Mouse (Mus musculus) MEL (cell line): Measurements from ENCODE around the gene Cdkl2. TPM values are rescaled to one million over a fixed set of nuclear protein-coding genes. Genes with fewer than 3 reads are reported as not detected.

ENCODE experiments used
- DNase-seq: peaks from one replicate; pipeline ENCODE4 v3.0.0; 2011; ENCODE audit warnings: low read depth, low spot score
- H3K27ac ChIP-seq: 2 replicates; pipeline ENCODE4 v1.5.1; 2012; ENCODE audit warnings: low read depth, mild to moderate bottlenecking, control low read depth, low read length, moderate library complexity; ENCODE audit not compliant: control insufficient read depth
- H3K27me3 ChIP-seq, 2 experiments: fragments of 150-350 bp in 1 of 2; sonication (generic) in 1 of 2; 2 replicates each; pipeline ENCODE4 v1.6.1; 2012; ENCODE audit warnings: low read length in 2 of 2, mild to moderate bottlenecking in 2 of 2, improper control_type of control experiment in 1 of 2, moderate library complexity in 1 of 2; ENCODE audit not compliant: insufficient read depth in 2 of 2, control insufficient read depth in 1 of 2
- H3K36me3 ChIP-seq, 2 experiments: 2 replicates each; pipeline ENCODE4 v1.6.1; 2012 to 2014; ENCODE audit warnings: low read length in 2 of 2, improper control_type of control experiment in 1 of 2, inconsistent platforms in 1 of 2, mild to moderate bottlenecking in 1 of 2; ENCODE audit not compliant: insufficient read depth in 2 of 2, control insufficient read depth in 1 of 2
- H3K4me1 ChIP-seq, 2 experiments: fragments of 150-350 bp in 1 of 2; sonication (generic) in 1 of 2; 2 replicates each; pipeline ENCODE4 v1.6.1; 2012; ENCODE audit warnings: low read length in 2 of 2, improper control_type of control experiment in 1 of 2, mild to moderate bottlenecking in 1 of 2; ENCODE audit not compliant: insufficient read depth in 2 of 2, control insufficient read depth in 1 of 2
- H3K4me3 ChIP-seq, 2 experiments: fragments of 150-350 bp in 1 of 2; sonication (generic) in 1 of 2; 2 replicates each; pipeline ENCODE4 v1.5.1; 2012; ENCODE audit warnings: low read depth in 2 of 2, low read length in 2 of 2, mild to moderate bottlenecking in 2 of 2, moderate library complexity in 2 of 2, control low read depth in 1 of 2, improper control_type of control experiment in 1 of 2; ENCODE audit not compliant: control insufficient read depth in 1 of 2, insufficient read depth in 1 of 2
- H3K79me2 ChIP-seq: 2 replicates; pipeline ENCODE4 v1.6.1; 2012; ENCODE audit warnings: mild to moderate bottlenecking, low read length, moderate library complexity; ENCODE audit not compliant: control insufficient read depth, poor library complexity, insufficient read depth
- H3K9ac ChIP-seq: 2 replicates; pipeline ENCODE4 v1.6.1; 2012; ENCODE audit warnings: low read depth, mild to moderate bottlenecking, control low read depth, low read length, moderate library complexity; ENCODE audit not compliant: control insufficient read depth, poor library complexity, severe bottlenecking
- H3K9me3 ChIP-seq: fragments of 150-350 bp; sonication (generic); replicated peaks from 2 replicates; pipeline ENCODE4 v1.6.1; 2012; ENCODE audit warnings: mild to moderate bottlenecking, low read length, improper control_type of control experiment, moderate library complexity; ENCODE audit not compliant: insufficient read depth
- BHLHE40 ChIP-seq: IDR thresholded peaks from 2 replicates; pipeline ENCODE4 v1.6.1; 2012; ENCODE audit warnings: low read depth, mild to moderate bottlenecking, inconsistent platforms, low read length, improper control_type of control experiment, borderline replicate concordance
- CHD1 ChIP-seq: IDR thresholded peaks from 2 replicates; pipeline ENCODE4 v1.6.1; 2012; ENCODE audit warnings: low read depth, mild to moderate bottlenecking, inconsistent platforms, low read length, improper control_type of control experiment
- CHD2 ChIP-seq: IDR thresholded peaks from 2 replicates; pipeline ENCODE4 v1.6.1; 2011; ENCODE audit warnings: low read length, improper control_type of control experiment
- ELF1 ChIP-seq: IDR thresholded peaks from 2 replicates; pipeline ENCODE4 v1.6.1; 2014; ENCODE audit warnings: low read depth, mild to moderate bottlenecking, inconsistent platforms, low read length, improper control_type of control experiment, moderate library complexity
- EP300 ChIP-seq, 2 experiments: IDR thresholded peaks; 2 replicates each; pipeline ENCODE4 v1.6.1; 2011; ENCODE audit warnings: improper control_type of control experiment in 2 of 2, low read length in 2 of 2, low read depth in 1 of 2, mild to moderate bottlenecking in 1 of 2
- GABPA ChIP-seq: IDR thresholded peaks from 2 replicates; pipeline ENCODE4 v1.6.1; 2012; ENCODE audit warnings: low read depth, mild to moderate bottlenecking, inconsistent platforms, low read length, improper control_type of control experiment, moderate library complexity
- GATA1 ChIP-seq: IDR thresholded peaks from 2 replicates; pipeline ENCODE4 v1.6.1; 2011; ENCODE audit warnings: low read depth, low read length, improper control_type of control experiment
- JUND ChIP-seq: IDR thresholded peaks from 2 replicates; pipeline ENCODE4 v1.6.1; 2011; ENCODE audit warnings: low read depth, mild to moderate bottlenecking, improper control_type of control experiment, low read length
- MAX ChIP-seq: IDR thresholded peaks from 2 replicates; pipeline ENCODE4 v1.6.1; 2011; ENCODE audit warnings: low read length, improper control_type of control experiment
- MXI1 ChIP-seq: IDR thresholded peaks from 2 replicates; pipeline ENCODE4 v1.6.1; 2011; ENCODE audit warnings: mild to moderate bottlenecking, low read depth, low read length, improper control_type of control experiment
- NRF1 ChIP-seq: IDR thresholded peaks from 2 replicates; pipeline ENCODE4 v1.6.1; 2014; ENCODE audit warnings: low read depth, mild to moderate bottlenecking, inconsistent platforms, low read length, improper control_type of control experiment, moderate library complexity; ENCODE audit not compliant: poor library complexity, insufficient read depth, severe bottlenecking
- POLR2A ChIP-seq, 2 experiments: IDR thresholded peaks; 2 replicates each; pipeline ENCODE4 v1.6.1; 2011 to 2012; ENCODE audit warnings: low read length in 2 of 2, mild to moderate bottlenecking in 2 of 2, control low read depth in 1 of 2, improper control_type of control experiment in 1 of 2, low read depth in 1 of 2, moderate library complexity in 1 of 2; ENCODE audit not compliant: control insufficient read depth in 1 of 2, insufficient read depth in 1 of 2, poor library complexity in 1 of 2
- POLR2AphosphoS2 ChIP-seq: IDR thresholded peaks from 2 replicates; pipeline ENCODE4 v1.6.1; 2011; ENCODE audit warnings: low read length, improper control_type of control experiment
- SMC3 ChIP-seq: IDR thresholded peaks from 2 replicates; pipeline ENCODE4 v1.6.1; 2011; ENCODE audit warnings: low read depth, low read length, improper control_type of control experiment
- TAL1 ChIP-seq: IDR thresholded peaks from 2 replicates; pipeline ENCODE4 v1.6.1; 2012; ENCODE audit warnings: mild to moderate bottlenecking, inconsistent platforms, low read length, moderate library complexity, mixed read lengths
- TBP ChIP-seq: IDR thresholded peaks from 2 replicates; pipeline ENCODE4 v1.8.0; 2011; ENCODE audit warnings: low read depth, low read length, improper control_type of control experiment
- TCF12 ChIP-seq: IDR thresholded peaks from 2 replicates; pipeline ENCODE4 v1.6.1; 2014; ENCODE audit warnings: low read depth, mild to moderate bottlenecking, inconsistent platforms, low read length, improper control_type of control experiment, moderate library complexity
- UBTF ChIP-seq: IDR thresholded peaks from 2 replicates; pipeline ENCODE4 v1.6.1; 2012; ENCODE audit warnings: low read depth, mild to moderate bottlenecking, inconsistent platforms, low read length, improper control_type of control experiment, moderate library complexity, borderline replicate concordance; ENCODE audit not compliant: insufficient read depth
- USF1 ChIP-seq: IDR thresholded peaks from 2 replicates; pipeline ENCODE4 v1.6.1; 2014; ENCODE audit warnings: low read depth, mild to moderate bottlenecking, inconsistent platforms, low read length, improper control_type of control experiment, moderate library complexity
- USF2 ChIP-seq, 2 experiments: IDR thresholded peaks; 2 replicates each; pipeline ENCODE4 v1.6.1; 2011 to 2012; ENCODE audit warnings: improper control_type of control experiment in 2 of 2, low read length in 2 of 2, borderline replicate concordance in 1 of 2, inconsistent platforms in 1 of 2, low read depth in 1 of 2, mild to moderate bottlenecking in 1 of 2; ENCODE audit not compliant: insufficient read depth in 1 of 2
- ZNF384 ChIP-seq: IDR thresholded peaks from 2 replicates; pipeline ENCODE4 v1.6.1; 2012; ENCODE audit warnings: low read depth, mild to moderate bottlenecking, inconsistent platforms, low read length, improper control_type of control experiment
- polyA plus RNA-seq, 2 experiments: library from polyadenylated mRNA; stranded (reverse) in 1 of 2; unstranded in 1 of 2; fragments of >175 nt in 1 of 2; fragments of >200 nt in 1 of 2; gene quantifications; 2 replicates each; pipeline versions ENCODE4 v1.2.1 to v1.2.4; 2012; ENCODE audit warnings: low replicate concordance in 2 of 2, low read depth in 1 of 2; ENCODE audit not compliant: insufficient read length in 2 of 2, insufficient read depth in 1 of 2, missing spikeins in 1 of 2
- total RNA-seq: library from RNA; depleted of rRNA; stranded (reverse); fragments of 300-350 nt; gene quantifications from 2 replicates; pipeline ENCODE4 v1.2.3, GENCODE M21; 2012

Gene Cdkl2
- total and polyA plus RNA-seq, 3 experiments = 0.08 to 0.53 TPM; not detected in 1

DNA sequence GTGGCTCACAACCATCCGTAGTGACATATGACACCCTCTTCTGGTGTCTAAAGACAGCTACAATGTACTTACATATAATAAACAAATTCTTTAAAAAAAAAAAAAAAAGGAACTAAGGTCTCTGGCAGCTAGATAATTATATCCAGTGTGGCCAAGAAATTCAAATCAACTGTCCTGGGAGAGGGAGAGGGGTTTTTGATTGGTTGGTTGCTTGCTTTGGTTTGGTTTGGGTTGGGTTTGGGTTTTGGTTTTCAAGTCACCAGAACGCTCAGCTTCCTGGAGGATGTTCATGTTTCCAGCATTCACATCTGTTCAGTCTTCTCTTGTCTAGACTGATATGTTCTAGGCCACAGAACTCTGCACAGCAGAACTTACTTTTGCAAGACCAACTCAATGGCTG is 50.6 kb downstream of the Cdkl2 start:
- Histone ChIP-seq H3K9ac (no peak overlapping the region), H3K27ac (no peak overlapping the region), H3K9me3 (no peaks in the 10 kb centered on the region), H3K79me2 (no peaks in the 10 kb centered on the region), H3K4me3 (no peak overlapping the region), H3K27me3 (no peaks in the 10 kb centered on the region), H3K36me3 (peaks cover 0 to 15% of the 10 kb centered on the region in 2 experiments; a peak in 2 of 4 replicates), H3K4me1 (peaks cover 4 to 21% of the 10 kb centered on the region in 2 experiments; a peak in 3 of 4 replicates)
- TF ChIP-seq POLR2A (IDR thresholded peaks at IDR 0.05; ENCODE audit: control insufficient read depth in 1 of 2, insufficient read depth in 1 of 2, low read depth in 1 of 2, low read length in 2 of 2, poor library complexity in 1 of 2) (no peak), POLR2AphosphoS2 (no peak), USF1 (no peak), SMC3 (no peak), TAL1 (no peak), UBTF (no peak), GATA1 (peak; percentile 33; the same call in 1 of the 2 replicates), TBP (no peak; the same call in 1 of the 2 replicates), JUND (no peak), MXI1 (no peak), NRF1 (no peak), CHD2 (no peak), TCF12 (no peak), EP300 (IDR thresholded peaks at IDR 0.05; ENCODE audit: low read depth in 1 of 2, low read length in 2 of 2) (0 out of 4 replicates have a peak, but pooled peaks of 1 of the 2 experiments have one; percentile 10), ELF1 (no peak), CHD1 (no peak), MAX (no peak), ZNF384 (peak; percentile 91), USF2 (IDR thresholded peaks at IDR 0.05; ENCODE audit: borderline replicate concordance in 1 of 2, insufficient read depth in 1 of 2, low read depth in 1 of 2, low read length in 2 of 2) (no peak), GABPA (no peak), BHLHE40 (no peak)
- DNase-seq = peak; percentile 60
